Mouse (Mus musculus) brain, embryonic 14.5 days (tissue): ENCODE measurements around the gene Bri3. TPM values are rescaled to one million over a fixed set of nuclear protein-coding genes. Genes with fewer than 3 reads are reported as not detected.
"Not testable (repeated sequence)": the region's sequence is repeated elsewhere in the genome, so short reads cannot be mapped to it uniquely, and the experiment has no call there.

Experiments used
- DNase-seq: peaks from one replicate; pipeline ENCODE4 v3.0.0-alpha.2; 2011; ENCODE audit warnings: low read depth
- CTCF ChIP-seq: fragments of 200-500 bp; IDR thresholded peaks from 2 replicates; pipeline ENCODE4 v1.5.1; 2012; ENCODE audit warnings: inconsistent platforms, mild to moderate bottlenecking, moderate library complexity, borderline replicate concordance; ENCODE audit not compliant: insufficient read depth, insufficient read length; ENCODE audit errors: extremely low read depth
- POLR2A ChIP-seq: fragments of 200-500 bp; IDR thresholded peaks from 2 replicates; pipeline ENCODE4 v1.6.1; 2012; ENCODE audit warnings: mild to moderate bottlenecking, inconsistent platforms, borderline replicate concordance; ENCODE audit not compliant: poor library complexity, insufficient read depth, insufficient read length, severe bottlenecking; ENCODE audit errors: extremely low read depth
- polyA plus RNA-seq: library from polyadenylated mRNA; depleted of rRNA; stranded (reverse); fragments of >200 nt; gene quantifications from 2 replicates; pipeline ENCODE4 v1.2.3, GENCODE M21; 2012

Bri3 gene
- polyA plus RNA-seq, 1 experiment = 97.3 TPM

GRCm38 (mm10) chr5:144351185-144351584 is 106.9 kb downstream of the Bri3 start:
- no peak for TF ChIP-seq CTCF
- no peak for TF ChIP-seq POLR2A
- DNase-seq = no peak

GRCm38 (mm10) chr5:144352250-144353047 is 108.2 kb downstream of the Bri3 start:
- DNase-seq = no peak
- TF ChIP-seq POLR2A (no peak), CTCF (no peak)

GRCm38 (mm10) chr5:144356776-144357455 is 112.7 kb downstream of the Bri3 start:
- DNase-seq = peak; percentile 6
- TF ChIP-seq POLR2A = no peak
- TF ChIP-seq CTCF = no peak

GRCm38 (mm10) chr5:144357551-144357880 is 113.3 kb downstream of the Bri3 start:
- DNase-seq = no peak
- TF ChIP-seq POLR2A = no peak

GRCm38 (mm10) chr5:144357881-144358591 is 113.8 kb downstream of the Bri3 start, which contains the start of gene Baiap2l1:
Gene Baiap2l1 (minus strand): TSS chr5:144358112.
- TF ChIP-seq CTCF (no peak), POLR2A (no peak)
- DNase-seq = peak; percentile 87

- no peak for DNase-seq
- no peak for TF ChIP-seq POLR2A
- TF ChIP-seq CTCF = no peak
These were observed 114.3 kb downstream of the Bri3 start for GRCm38 (mm10) chr5:144358592-144358917.

GRCm38 (mm10) chr5:144359886-144360285 is 115.6 kb downstream of the Bri3 start:
- TF ChIP-seq POLR2A = no peak

GRCm38 (mm10) chr5:144360346-144360745 is 116.1 kb downstream of the Bri3 start:
- TF ChIP-seq POLR2A = no peak
- no peak for TF ChIP-seq CTCF
- DNase-seq = no peak

More at GRCm38 (mm10) chr5:144359886-144360285, 115.6 kb downstream of the Bri3 start:
- DNase-seq = no peak

GRCm38 (mm10) chr5:144364680-144365357 is 120.6 kb downstream of the Bri3 start:
- TF ChIP-seq POLR2A (no peak), CTCF (no peak)
- DNase-seq = no peak

- DNase-seq = not testable (repeated sequence)
These were observed 122.3 kb downstream of the Bri3 start for GRCm38 (mm10) chr5:144366551-144366950.

- DNase-seq = no peak
- TF ChIP-seq CTCF (no peak), POLR2A (no peak)
These were observed 124.5 kb downstream of the Bri3 start for GRCm38 (mm10) chr5:144368661-144369205.
